Mouse (Mus musculus): ENCODE measurements around the gene Xpot. TPM values are rescaled to one million over a fixed set of nuclear protein-coding genes. Genes with fewer than 3 reads are reported as not detected.

Gene Xpot
- polyA plus RNA-seq, 1 experiment from 2014 or later: 42.8 TPM

DNA sequence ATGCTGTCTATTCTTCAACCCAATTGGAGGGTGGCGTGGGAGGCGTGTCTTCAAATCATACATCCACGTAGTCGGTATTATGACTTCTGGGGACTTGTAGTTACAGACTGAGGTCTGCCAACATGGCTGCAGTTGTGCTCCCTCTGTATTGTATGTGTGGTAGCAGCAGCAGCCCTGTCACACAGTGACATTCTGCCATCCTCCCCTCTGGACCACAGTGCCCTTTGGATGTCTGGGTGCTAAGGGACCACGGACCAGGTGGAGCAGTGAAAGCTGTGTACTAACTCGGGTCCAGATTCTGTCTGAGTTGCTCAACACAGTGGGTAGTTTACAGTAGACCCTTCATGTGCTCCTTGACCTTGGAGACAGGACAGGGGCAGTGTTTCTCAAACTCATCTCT is 82.6 kb downstream of the Xpot start:
- no peaks in the 10 kb centered on the region for H3K4me1 ChIP-seq (replicated peaks; ENCODE audit: control insufficient read depth, insufficient read depth, low read length)
- no peaks in the 10 kb centered on the region for H3K27me3 ChIP-seq (ENCODE audit: control insufficient read depth, insufficient read depth, low read depth, low read length)
- H3K27ac ChIP-seq (ENCODE audit: low read length): no peak overlapping the region
- peaks cover 21% of the 10 kb centered on the region for H3K36me3 ChIP-seq (ENCODE audit: control insufficient read depth, insufficient read depth, low read length)
- H3K4me3 ChIP-seq (ENCODE audit: low read length): no peak overlapping the region
- no peaks in the 10 kb centered on the region for H3K9me3 ChIP-seq (ENCODE audit: control insufficient read depth, low read length)
- no peak overlapping the region for H3K9ac ChIP-seq (ENCODE audit: low read length)
- ATAC-seq (ENCODE audit: low read depth): no peak
- WGBS: 92% methylated on average over 6 of the region's 6 CpGs
- H3K4me2 ChIP-seq (ENCODE audit: low read depth, low read length): no peak overlapping the region

DNA sequence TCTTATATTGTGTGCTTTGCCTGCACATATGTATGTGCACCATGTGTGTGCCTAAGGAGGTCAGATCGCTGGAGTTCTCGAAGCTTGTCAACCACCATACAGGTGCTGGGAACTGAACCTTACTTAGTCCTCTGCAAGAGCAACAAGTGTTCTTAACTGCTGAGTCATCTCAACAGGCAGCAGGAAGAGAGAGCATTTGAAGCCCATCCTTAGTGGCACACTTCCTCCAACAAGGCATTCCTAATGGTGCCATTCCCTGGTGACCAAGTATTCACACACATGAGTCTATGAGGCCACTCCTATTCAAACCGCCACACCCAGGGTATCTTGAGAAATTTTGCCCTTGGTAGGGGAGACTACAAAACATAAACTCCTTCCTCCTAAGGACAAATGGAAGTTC is 84.0 kb downstream of the Xpot start:
- H3K9ac ChIP-seq (ENCODE audit: low read length): no peak overlapping the region
- no peak for ATAC-seq (ENCODE audit: low read depth)
- no peak overlapping the region for H3K4me3 ChIP-seq (ENCODE audit: low read length)
- peaks cover 15% of the 10 kb centered on the region for H3K36me3 ChIP-seq (ENCODE audit: control insufficient read depth, insufficient read depth, low read length)
- H3K4me1 ChIP-seq (replicated peaks; ENCODE audit: control insufficient read depth, insufficient read depth, low read length): no peaks in the 10 kb centered on the region
- WGBS: 91% methylated on average over 3 of the region's 3 CpGs
- no peak overlapping the region for H3K27ac ChIP-seq (ENCODE audit: low read length)
- H3K9me3 ChIP-seq (ENCODE audit: control insufficient read depth, low read length): no peaks in the 10 kb centered on the region
- H3K4me2 ChIP-seq (ENCODE audit: low read depth, low read length): no peak overlapping the region
- no peaks in the 10 kb centered on the region for H3K27me3 ChIP-seq (ENCODE audit: control insufficient read depth, insufficient read depth, low read depth, low read length)

Small RNA genes lying within 50 kb of the gene (microRNA-seq; reads per million reads assigned to microRNA genes)
- gene Gm24330: not detected

Other genes starting within 250 kb of the Xpot start
- 19.7 and 20.7 TPM in 2 replicates for gene Rassf3, start 150.0 kb downstream of the Xpot start, polyA plus RNA-seq (2015; fragmentation: Nextera tagmentation; extraction: Ambion mirVana)
- 37.0 and 39.2 TPM in 2 replicates for gene Tbk1, start 39.5 kb downstream of the Xpot start, polyA plus RNA-seq (2015; fragmentation: Nextera tagmentation; extraction: Ambion mirVana)
- 0.30 and 0.38 TPM in 2 replicates for gene D930020B18Rik, start 15.3 kb upstream of the Xpot start, polyA plus RNA-seq (2015; fragmentation: Nextera tagmentation; extraction: Ambion mirVana)
- 2.5 and 2.7 TPM in 2 replicates for gene BC048403, start 113.6 kb upstream of the Xpot start, polyA plus RNA-seq (2015; fragmentation: Nextera tagmentation; extraction: Ambion mirVana)

Data from lung, embryonic 16.5 days (tissue).